Mouse (Mus musculus): ENCODE results near the gene Ankrd13d. TPM values are rescaled to one million over a fixed set of nuclear protein-coding genes. Genes with fewer than 3 reads are reported as not detected.

Ankrd13d gene
- 9.9 and 14.4 TPM in 2 replicates for polyA plus RNA-seq (2016; fragmentation: Nextera tagmentation; extraction: Ambion mirVana)

DNA sequence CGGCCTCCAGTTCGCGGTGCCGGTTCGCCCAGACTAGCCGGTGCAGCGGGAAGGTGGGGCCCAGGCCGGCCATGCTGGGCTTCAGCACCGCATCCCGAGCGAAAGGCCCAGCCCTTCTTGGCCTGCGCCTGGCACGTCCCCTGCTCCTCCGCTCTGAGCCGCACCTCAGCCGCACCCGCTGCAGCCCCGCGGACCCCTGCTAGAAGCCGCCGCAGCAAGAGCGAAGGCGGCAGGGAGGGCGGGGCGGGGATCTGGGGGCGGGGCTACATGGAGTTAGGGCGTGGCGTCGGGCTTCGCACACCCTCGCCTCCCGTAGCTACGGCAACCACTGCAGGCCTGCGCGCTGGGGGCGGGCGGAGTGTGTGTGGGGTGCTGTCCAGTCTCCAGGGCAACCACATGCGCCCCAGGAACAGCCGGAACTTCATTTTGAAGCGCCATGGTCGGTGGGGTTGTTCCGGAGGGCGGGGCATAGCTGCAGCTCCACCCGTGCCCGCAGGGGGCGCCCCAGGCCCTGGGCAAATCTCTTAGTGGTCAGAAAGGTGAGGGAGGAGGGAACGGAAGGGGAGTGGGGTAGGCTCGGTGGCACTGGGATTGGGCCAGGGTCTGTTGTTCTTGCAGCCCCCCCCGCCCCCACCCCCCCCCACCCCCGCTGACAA lies at the start of gene Ankrd13d:
Gene Ankrd13d (minus strand): TSS at position 240 of the 656 bp plus-strand sequence.
- H3K4me3 ChIP-seq: peak within 1 kb of the TSS; percentile 75
- H3K9me3 ChIP-seq: peaks cover 5% of the 10 kb centered on the region; the same call in 1 of the 2 replicates
- peak; percentile 94 for DNase-seq (ENCODE audit: low spot score)
- H3K27me3 ChIP-seq (ENCODE audit: insufficient read depth, poor library complexity, severe bottlenecking): peaks cover 14% of the 10 kb centered on the region
- H3K4me1 ChIP-seq (replicated peaks): peaks cover 22% of the 10 kb centered on the region
- H3K36me3 ChIP-seq: peaks cover 56% of the 10 kb centered on the region
- under 1% methylated on average over 50 of the region's 50 CpGs for WGBS
- peak within 1 kb of the TSS; percentile 87 for H3K27ac ChIP-seq

DNA sequence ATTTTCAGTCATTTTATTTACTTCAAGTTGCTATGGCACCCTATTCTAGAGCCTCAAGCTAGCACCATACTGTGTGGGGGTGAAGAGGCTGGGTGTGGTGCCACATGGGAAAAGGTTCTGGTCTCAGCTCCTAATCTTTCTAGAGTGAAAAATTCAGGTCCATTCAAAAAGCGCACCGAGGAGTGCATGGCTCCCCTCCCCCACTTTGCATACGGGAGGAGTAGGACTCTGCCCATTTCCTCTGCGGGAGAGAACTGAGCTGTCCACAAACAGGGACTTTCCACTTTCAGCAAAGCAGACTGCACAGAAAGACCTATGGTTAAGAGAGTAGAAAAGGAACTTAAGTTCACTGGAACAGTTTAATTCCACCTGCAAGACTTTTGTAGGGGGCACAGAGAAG lies 49.7 kb upstream of the Ankrd13d start:
- DNase-seq (ENCODE audit: low spot score): peak; percentile 40
- WGBS: 0% methylated on average over 4 of the region's 4 CpGs
- no peaks in the 10 kb centered on the region for H3K27me3 ChIP-seq (ENCODE audit: insufficient read depth, poor library complexity, severe bottlenecking)

DNA sequence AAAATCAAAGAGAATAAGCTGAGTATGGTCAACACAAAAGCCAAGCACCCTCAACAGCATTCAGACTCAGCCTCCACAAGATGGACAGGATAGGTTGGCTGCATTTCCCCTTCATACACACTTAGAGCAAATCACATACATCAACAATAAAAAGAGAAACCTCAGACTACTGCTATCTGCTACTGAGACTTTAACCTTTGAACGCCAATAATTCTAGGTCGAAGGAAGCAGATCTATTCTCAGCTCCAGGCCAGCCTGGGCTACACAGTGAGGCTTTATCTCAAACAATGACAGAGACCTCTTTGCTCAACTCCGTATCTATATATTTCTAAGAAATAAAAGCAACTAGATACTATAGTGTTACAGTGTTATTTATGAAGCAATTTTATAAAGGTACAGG lies 48.3 kb upstream of the Ankrd13d start:
- Histone ChIP-seq H3K4me1 (replicated peaks) (peaks cover 34% of the 10 kb centered on the region), H3K9me3 (no peaks in the 10 kb centered on the region), H3K27me3 (ENCODE audit: insufficient read depth, poor library complexity, severe bottlenecking) (no peaks in the 10 kb centered on the region), H3K36me3 (peaks cover 61% of the 10 kb centered on the region), H3K4me3 (no peak overlapping the region), H3K27ac (no peak overlapping the region)
- WGBS: 93% methylated on average over 3 of the region's 3 CpGs
- DNase-seq (ENCODE audit: low spot score): no peak

More for the DNA sequence above, 49.7 kb upstream of the Ankrd13d start:
- Histone ChIP-seq H3K9me3 (no peaks in the 10 kb centered on the region), H3K36me3 (peaks cover 56% of the 10 kb centered on the region), H3K4me1 (replicated peaks) (peaks cover 34% of the 10 kb centered on the region), H3K4me3 (peak overlapping the region; percentile 75), H3K27ac (peak overlapping the region; percentile 93)

DNA sequence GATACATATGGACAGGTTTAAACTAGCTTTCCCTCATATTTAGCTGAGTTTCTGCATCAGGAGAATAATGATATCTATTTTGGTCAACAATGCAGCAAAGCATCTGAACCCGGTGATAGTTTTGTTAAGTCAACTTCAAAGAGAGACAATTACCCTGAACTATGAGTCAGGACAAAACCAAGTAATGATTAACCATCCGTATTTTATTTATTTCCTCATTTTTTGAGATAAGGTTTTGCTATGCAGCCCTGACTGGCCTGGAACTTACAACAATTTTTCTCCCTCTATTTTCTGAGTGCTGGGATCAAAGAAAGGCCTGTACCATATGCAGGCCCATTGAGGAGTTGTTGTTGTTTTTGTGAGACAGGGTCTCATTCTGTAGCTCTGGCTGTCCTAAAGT lies 47.7 kb upstream of the Ankrd13d start:
- peaks cover 67% of the 10 kb centered on the region for H3K36me3 ChIP-seq
- peaks cover 34% of the 10 kb centered on the region for H3K4me1 ChIP-seq (replicated peaks)
- no peak overlapping the region for H3K4me3 ChIP-seq
- no peak overlapping the region for H3K27ac ChIP-seq
- H3K9me3 ChIP-seq: no peaks in the 10 kb centered on the region
- no peak for DNase-seq (ENCODE audit: low spot score)
- H3K27me3 ChIP-seq (ENCODE audit: insufficient read depth, poor library complexity, severe bottlenecking): no peaks in the 10 kb centered on the region
- 94% methylated on average over 2 of the region's 2 CpGs for WGBS

DNA sequence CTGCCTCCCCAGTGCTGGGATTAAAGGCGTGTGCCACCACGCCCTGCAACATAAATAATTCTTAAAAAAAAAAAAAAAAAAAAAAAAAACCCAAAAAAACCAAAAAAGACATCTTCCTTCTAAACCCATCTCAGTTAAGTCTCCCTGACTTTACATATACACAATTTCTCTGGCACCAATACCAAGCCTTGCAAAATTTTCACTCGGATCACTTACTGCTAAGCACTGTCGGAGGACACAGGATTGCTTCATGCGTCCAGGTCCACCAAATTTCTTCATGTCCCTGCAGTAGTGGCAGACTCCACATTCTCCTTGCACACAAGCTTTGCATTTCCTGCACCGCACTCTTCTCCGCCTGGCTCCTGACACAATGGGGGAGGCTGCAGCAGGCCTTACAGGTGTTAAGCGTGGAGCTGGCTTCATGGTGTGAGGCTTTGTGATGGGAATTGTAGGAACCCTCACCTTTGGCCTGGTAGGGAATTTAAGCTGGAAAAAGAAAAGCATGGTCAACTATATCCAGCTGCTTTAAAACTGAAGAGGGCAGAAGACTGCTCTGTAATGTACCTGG lies 45.9 kb upstream of the Ankrd13d start:
- H3K4me3 ChIP-seq: no peak overlapping the region
- 96% methylated on average over 8 of the region's 8 CpGs for WGBS
- peaks cover 82% of the 10 kb centered on the region for H3K36me3 ChIP-seq
- no peak for DNase-seq (ENCODE audit: low spot score)
- no peaks in the 10 kb centered on the region for H3K27me3 ChIP-seq (ENCODE audit: insufficient read depth, poor library complexity, severe bottlenecking)
- no peaks in the 10 kb centered on the region for H3K9me3 ChIP-seq
- H3K27ac ChIP-seq: no peak overlapping the region
- peaks cover 27% of the 10 kb centered on the region for H3K4me1 ChIP-seq (replicated peaks)

DNA sequence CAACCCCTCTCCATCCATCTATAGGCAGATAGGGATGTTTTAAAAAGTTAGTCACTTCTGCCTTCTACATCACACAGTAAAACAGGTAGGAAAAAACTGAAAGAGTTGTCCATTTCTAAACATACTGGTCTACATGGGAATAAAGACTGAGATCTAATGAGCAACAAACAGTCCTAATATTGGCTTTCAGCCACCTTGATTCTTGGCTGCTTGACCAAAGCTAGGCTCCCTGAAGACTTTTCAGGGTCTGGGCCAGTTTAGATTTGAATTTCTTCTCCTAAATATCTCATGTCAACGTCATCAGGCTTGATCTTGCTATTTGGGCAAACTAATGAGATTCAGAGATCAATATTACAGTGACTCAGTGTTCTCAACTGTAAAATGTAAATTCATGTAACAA lies 43.9 kb upstream of the Ankrd13d start:
- 92% methylated on average over 1 of the region's 1 CpGs for WGBS

DNA sequence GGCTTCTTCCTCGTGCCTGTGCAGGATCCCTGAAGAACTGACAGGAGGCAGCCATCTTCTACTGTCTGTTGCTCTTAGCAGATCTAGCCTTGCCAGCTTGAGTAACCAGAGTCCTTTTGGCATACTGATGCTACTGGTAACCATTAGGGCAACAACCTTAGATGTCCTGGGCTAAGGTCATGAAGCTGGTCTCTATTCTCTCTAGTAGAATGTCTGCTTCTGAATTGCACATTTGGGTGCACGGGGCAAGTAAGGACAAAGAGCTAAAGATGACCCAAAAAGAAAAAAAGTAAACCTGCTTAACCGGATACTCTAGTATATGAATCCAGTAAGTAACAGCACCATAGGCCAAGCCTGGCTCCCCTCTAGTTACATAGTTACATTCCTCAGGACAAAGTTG lies 43.2 kb upstream of the Ankrd13d start:
- H3K4me1 ChIP-seq (replicated peaks): 0 out of 2 replicates have a peak, but pooled peaks cover 4% of the 10 kb centered on the region
- DNase-seq (ENCODE audit: low spot score): no peak
- no peaks in the 10 kb centered on the region for H3K9me3 ChIP-seq
- H3K27me3 ChIP-seq (ENCODE audit: insufficient read depth, poor library complexity, severe bottlenecking): no peaks in the 10 kb centered on the region
- 87% methylated on average over 3 of the region's 3 CpGs for WGBS
- H3K4me3 ChIP-seq: no peak overlapping the region
- peaks cover 99% of the 10 kb centered on the region for H3K36me3 ChIP-seq
- no peak overlapping the region for H3K27ac ChIP-seq

More for the DNA sequence above, 43.9 kb upstream of the Ankrd13d start:
- Histone ChIP-seq H3K27ac (no peak overlapping the region), H3K36me3 (peaks cover 100% of the 10 kb centered on the region), H3K27me3 (ENCODE audit: insufficient read depth, poor library complexity, severe bottlenecking) (no peaks in the 10 kb centered on the region), H3K4me1 (replicated peaks) (peaks cover 10% of the 10 kb centered on the region), H3K4me3 (no peak overlapping the region), H3K9me3 (no peaks in the 10 kb centered on the region)
- DNase-seq (ENCODE audit: low spot score): no peak

DNA sequence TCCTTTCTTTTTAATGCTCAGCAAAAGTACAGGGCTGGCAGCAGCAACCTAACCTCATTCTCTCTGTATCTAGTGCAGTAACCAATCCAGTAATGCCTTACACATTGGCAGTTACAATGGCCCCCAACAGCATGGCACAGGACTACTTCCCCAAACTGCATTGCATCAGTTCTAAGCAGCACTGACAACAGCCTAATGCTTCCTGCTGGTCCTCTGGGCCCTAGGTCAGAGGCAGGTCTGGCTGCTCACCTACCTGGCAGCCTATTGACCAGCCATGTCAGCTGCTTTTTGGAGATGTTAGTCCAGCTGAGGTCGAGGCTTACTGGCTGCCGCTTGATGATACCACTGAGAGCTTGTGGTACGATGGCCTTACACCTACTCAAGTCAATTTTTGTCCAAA lies 39.2 kb upstream of the Ankrd13d start:
- DNase-seq (ENCODE audit: low spot score): no peak
- Histone ChIP-seq H3K27ac (no peak overlapping the region), H3K4me3 (no peak overlapping the region), H3K4me1 (replicated peaks) (0 out of 2 replicates have a peak, but pooled peaks cover 4% of the 10 kb centered on the region), H3K9me3 (no peaks in the 10 kb centered on the region), H3K36me3 (peaks cover 99% of the 10 kb centered on the region), H3K27me3 (ENCODE audit: insufficient read depth, poor library complexity, severe bottlenecking) (no peaks in the 10 kb centered on the region)
- WGBS: 92% methylated on average over 3 of the region's 3 CpGs

DNA sequence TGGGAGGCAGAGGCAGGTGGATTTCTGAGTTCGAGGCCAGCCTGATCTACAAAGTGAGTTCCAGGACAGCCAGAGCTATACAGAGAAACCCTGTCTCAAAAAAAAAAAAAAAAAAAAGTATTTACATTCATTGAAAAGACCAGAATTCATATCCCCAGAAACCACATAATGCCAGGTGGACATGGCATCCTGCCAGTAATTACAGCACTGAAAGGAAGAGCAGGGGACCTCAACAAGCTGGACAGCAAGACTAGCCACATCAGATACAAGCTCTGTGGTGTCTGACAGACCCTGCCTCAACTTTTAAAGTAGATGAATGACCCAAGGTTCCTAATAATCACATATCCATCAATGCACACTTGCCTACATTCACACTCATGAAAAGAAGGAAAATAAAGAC lies 38.7 kb upstream of the Ankrd13d start:
- Histone ChIP-seq H3K27ac (no peak overlapping the region), H3K27me3 (ENCODE audit: insufficient read depth, poor library complexity, severe bottlenecking) (no peaks in the 10 kb centered on the region), H3K4me3 (no peak overlapping the region), H3K36me3 (peaks cover 99% of the 10 kb centered on the region), H3K4me1 (replicated peaks) (0 out of 2 replicates have a peak, but pooled peaks cover 4% of the 10 kb centered on the region), H3K9me3 (no peaks in the 10 kb centered on the region)
- DNase-seq (ENCODE audit: low spot score): no peak
- 86% methylated on average over 1 of the region's 1 CpGs for WGBS

DNA sequence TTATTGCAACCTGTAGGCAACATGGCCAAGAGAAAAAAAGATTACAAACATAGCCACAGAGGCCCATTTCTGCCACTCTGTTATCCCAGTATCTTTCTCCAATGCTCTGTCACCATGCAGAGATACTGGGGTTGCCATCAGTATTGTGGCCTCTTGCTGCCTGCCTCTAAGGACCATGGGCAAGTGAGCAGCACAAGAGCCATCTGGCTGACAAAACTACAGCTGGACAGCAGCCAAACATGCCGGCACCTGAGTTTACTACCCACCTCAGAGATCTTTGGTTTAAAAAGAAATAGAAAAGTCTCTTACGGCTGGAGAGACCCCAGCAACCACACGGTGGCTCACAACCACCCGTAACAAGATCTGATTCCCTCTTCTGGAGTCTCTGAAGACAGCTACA lies 36.3 kb upstream of the Ankrd13d start:
- no peaks in the 10 kb centered on the region for H3K9me3 ChIP-seq
- H3K27me3 ChIP-seq (ENCODE audit: insufficient read depth, poor library complexity, severe bottlenecking): no peaks in the 10 kb centered on the region
- H3K27ac ChIP-seq: no peak overlapping the region
- H3K4me1 ChIP-seq (replicated peaks): no peaks in the 10 kb centered on the region
- no peak for DNase-seq (ENCODE audit: low spot score)
- H3K4me3 ChIP-seq: no peak overlapping the region
- 95% methylated on average over 4 of the region's 4 CpGs for WGBS
- peaks cover 90% of the 10 kb centered on the region for H3K36me3 ChIP-seq

DNA sequence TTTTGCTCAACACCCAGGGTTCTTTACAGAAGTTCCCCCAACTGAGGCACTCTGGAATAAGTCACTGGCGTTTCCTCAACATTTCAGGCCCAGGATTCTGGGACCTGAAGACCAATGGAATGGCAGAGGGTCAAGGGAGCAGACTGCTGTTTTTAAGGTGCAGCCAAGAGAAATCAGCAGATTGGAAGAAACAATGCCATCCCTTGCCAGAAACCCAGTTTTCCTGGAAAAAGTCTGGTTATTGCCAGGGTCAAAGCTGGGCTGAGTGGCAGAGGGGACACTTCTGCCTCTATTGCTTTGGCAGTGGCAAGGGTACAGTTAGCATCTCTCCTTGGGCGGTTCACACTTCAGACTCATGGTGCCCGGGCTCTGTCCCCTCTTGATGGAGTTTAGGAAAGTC lies 34.2 kb upstream of the Ankrd13d start:
- H3K27me3 ChIP-seq (ENCODE audit: insufficient read depth, poor library complexity, severe bottlenecking): no peaks in the 10 kb centered on the region
- no peaks in the 10 kb centered on the region for H3K9me3 ChIP-seq
- H3K4me3 ChIP-seq: no peak overlapping the region
- DNase-seq (ENCODE audit: low spot score): no peak
- no peaks in the 10 kb centered on the region for H3K4me1 ChIP-seq (replicated peaks)
- peaks cover 82% of the 10 kb centered on the region for H3K36me3 ChIP-seq
- 90% methylated on average over 3 of the region's 3 CpGs for WGBS
- H3K27ac ChIP-seq: no peak overlapping the region

DNA sequence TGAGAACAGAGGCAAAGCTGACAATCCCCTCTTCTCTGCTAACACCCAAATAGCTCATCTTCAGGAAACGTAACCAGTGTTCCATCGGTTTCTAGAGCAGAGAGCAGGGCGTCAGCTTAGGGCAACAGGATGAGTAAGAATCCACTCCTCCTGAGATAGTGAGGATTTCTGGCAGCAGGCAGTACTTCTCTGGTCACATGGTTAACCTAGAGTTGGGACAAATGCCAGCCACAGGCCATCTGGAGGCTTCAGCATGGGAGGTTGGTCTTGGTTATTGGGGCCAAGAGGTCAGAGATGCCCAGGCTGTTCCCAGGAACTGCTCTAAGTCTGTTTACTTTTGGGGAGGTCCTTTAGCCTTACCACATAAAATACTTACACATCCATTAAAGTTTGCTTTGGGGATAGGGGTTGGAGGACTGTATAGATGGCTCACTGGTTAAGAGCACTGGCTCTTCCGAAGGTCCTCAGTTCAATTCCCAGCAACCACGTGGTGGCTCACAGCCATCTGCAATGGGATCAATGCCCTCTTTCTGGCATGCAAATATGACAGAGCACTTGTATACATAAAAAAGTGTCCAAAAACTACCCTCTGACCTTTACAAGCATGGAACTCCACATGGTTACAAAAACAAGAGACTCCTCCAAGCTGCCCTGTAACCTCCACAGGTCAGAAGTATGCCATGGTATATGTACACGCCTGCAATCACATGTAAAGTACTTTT lies 32.4 kb upstream of the Ankrd13d start:
- no peak for DNase-seq (ENCODE audit: low spot score)
- Histone ChIP-seq H3K27ac (no peak overlapping the region), H3K4me3 (no peak overlapping the region), H3K27me3 (ENCODE audit: insufficient read depth, poor library complexity, severe bottlenecking) (no peaks in the 10 kb centered on the region), H3K36me3 (peaks cover 66% of the 10 kb centered on the region), H3K4me1 (replicated peaks) (no peaks in the 10 kb centered on the region), H3K9me3 (no peaks in the 10 kb centered on the region)
- WGBS: 84% methylated on average over 6 of the region's 6 CpGs

DNA sequence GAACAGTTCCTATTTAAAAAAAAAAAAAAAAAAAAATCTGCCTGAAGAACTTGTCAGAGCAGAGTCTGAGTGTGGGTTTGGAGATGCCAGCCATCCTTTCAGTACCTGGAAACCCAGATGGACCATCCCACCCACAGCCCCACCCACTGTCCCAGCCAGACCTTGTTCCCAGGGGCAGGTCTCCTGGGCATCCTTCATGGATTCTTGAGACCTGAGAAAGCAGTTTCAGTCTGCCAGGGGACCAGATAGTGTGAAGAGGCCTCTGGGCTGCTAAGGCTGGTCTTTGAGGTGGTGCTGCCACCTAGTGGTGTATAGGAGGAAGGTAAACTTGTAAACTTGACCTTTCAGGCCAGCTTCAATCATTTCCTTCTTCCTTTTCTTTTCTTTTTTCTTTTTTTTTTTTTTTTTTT lies 26.8 kb upstream of the Ankrd13d start:
- peaks cover 14% of the 10 kb centered on the region for H3K4me1 ChIP-seq (replicated peaks)
- peak; percentile 57 for DNase-seq (ENCODE audit: low spot score)
- no peak overlapping the region for H3K27ac ChIP-seq
- peaks cover 15% of the 10 kb centered on the region for H3K36me3 ChIP-seq
- no peaks in the 10 kb centered on the region for H3K9me3 ChIP-seq
- H3K4me3 ChIP-seq: no peak overlapping the region
- no peaks in the 10 kb centered on the region for H3K27me3 ChIP-seq (ENCODE audit: insufficient read depth, poor library complexity, severe bottlenecking)
